Mouse (Mus musculus) lung, postnatal 14 days (tissue): Measurements from ENCODE around the gene Tex14.
A peak's percentile ranks its signal among the peaks of the same experiment; 100 is the strongest.
"Not testable (repeated sequence)": the region's sequence is repeated elsewhere in the genome, so short reads cannot be mapped to it uniquely, and the experiment has no call there.

Source experiments
- DNase-seq: peaks from one replicate; pipeline ENCODE4 v3.0.0; 2021

The Tex14 gene

DNA sequence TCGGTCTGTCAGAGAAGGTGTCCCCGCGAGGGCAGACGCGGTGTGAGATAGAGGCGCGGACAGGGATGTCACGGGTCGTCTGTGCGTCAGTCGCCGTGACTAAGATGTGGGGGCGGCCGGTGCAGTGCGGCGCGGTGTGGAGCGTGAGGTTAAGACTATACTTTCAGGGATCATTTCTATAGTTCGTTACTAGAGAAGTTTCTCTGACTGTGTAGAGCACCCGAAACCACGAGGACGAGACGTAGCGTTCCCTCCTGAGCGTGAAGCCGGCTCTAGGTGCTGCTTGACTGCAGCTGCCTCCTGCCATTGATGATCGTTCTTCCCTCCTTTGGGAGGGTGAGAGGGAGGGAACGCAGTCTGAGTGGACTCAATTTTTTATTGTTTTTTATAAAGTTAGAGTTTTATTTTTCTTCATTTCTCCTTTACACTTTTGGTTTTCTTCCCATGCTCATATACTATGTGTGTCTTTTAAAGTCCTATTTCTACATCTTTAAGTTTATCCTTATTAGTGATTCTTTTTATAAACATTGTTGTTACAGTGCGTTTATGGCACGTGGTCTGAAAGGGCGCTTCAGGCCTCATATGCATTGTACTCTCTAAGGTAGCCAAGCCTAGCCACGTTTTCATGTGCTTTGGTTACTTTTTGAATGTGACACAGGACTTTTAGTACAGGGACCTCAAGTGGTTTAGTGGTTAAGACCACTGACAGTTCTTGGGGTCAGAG, 43.8 kb downstream of the Tex14 start:
- DNase-seq, result peak; percentile 24

DNA sequence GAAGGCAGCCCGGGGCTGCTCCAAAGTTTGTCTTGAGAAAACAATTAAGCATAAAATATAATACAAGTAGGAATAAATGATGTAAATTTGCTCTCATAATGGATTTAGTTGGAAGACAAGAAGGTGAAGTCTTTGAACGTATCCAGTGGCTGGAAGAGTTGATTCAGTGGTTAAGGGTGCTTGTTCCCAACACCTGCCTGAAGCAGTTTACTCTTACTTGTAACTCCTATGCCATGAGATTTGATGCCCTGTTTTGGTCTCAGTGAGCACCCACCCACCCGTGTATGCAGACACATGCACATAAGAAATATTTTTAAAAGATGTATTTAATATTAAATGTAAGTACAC, 44.3 kb downstream of the Tex14 start:
- DNase-seq, result no peak

GRCm38 (mm10) chr11:87449847-87450246, 45.0 kb downstream of the Tex14 start:
- not testable (repeated sequence) for DNase-seq

GRCm38 (mm10) chr11:87452779-87453178, 47.9 kb downstream of the Tex14 start:
- not testable (repeated sequence) for DNase-seq

- no peak for DNase-seq
These were observed 48.6 kb downstream of the Tex14 start for GRCm38 (mm10) chr11:87453216-87454034.

- DNase-seq, result no peak
These were observed 49.3 kb downstream of the Tex14 start for GRCm38 (mm10) chr11:87454035-87454690.

DNA sequence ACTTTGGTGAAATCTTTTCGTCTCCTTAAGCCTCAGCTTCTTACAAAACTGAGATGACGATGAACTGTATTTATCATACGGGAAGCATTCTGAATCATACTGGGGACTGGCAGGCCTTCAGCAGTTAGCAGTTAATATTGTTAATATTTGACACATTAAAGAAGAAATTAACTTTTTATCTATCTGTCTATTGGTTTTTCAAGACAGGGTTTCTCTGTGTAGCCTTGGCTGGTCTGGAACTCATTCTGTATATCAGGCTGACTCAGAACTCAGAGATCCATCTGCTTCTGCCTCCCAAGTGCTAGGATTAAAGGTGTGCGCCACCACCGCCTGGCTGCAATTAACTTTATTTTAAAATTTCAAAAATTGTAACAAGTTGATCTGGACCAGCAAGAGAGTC, 50.7 kb downstream of the Tex14 start:
- DNase-seq, result no peak

- no peak for DNase-seq
These were observed 51.1 kb downstream of the Tex14 start for GRCm38 (mm10) chr11:87455984-87456383.

DNA sequence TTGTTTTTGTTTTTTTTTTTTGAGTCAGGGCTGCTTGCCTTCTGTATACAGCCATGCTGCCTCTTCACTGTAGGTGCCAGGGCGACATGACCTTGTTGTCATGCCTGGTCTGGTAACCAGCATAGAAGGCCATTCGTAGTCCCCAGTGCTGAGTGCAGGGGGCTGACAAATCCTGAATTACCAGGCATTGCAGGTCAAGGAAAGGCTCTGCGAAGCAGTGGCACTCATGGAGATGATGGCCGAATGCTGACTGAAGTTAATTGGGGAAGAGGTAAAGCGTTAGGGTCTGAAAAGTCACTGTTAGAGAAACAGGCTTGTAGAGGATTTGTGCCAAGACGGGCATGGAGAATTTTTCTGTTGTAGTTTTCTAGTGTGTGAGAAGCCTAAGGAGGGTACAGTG, 55.7 kb downstream of the Tex14 start:
- no peak for DNase-seq

DNA sequence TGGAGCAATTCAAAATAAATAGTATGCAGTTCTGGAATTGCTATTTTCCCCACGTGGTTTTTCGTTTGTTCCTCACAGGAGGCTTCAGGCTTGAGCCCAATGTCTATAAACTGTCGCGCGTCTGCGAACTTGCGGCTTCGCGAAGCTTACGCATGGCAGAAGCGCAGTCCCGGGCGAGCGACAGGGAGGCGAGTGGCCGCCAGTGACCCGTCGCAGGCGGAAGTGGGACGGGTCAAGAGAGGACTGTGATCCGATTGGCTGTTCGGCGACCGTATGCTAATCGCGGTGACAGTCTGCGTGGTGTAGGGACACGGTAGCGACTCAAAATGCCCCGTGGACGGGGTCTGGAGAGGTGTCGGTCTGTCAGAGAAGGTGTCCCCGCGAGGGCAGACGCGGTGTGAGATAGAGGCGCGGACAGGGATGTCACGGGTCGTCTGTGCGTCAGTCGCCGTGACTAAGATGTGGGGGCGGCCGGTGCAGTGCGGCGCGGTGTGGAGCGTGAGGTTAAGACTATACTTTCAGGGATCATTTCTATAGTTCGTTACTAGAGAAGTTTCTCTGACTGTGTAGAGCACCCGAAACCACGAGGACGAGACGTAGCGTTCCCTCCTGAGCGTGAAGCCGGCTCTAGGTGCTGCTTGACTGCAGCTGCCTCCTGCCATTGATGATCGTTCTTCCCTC, 57.1 kb downstream of the Tex14 start:
- peak; percentile 80 for DNase-seq

- DNase-seq, result no peak
These were observed 57.8 kb downstream of the Tex14 start for GRCm38 (mm10) chr11:87462461-87463242.

DNA sequence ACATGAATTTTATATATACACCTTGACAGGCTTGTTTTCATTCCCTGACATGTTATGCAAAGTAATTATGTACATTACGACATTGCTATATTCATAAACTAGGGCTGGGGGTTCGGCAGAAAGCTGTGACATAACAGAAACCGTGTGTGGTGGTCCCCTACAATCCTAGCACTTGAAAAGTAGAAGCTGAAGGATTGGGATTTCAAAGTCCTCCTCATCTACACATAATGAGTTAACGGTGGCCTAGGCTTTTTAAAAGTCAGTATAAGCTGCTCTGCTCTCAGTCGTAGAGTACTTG, 58.3 kb downstream of the Tex14 start:
- no peak for DNase-seq

- DNase-seq, result not testable (repeated sequence)
These were observed 59.0 kb downstream of the Tex14 start for GRCm38 (mm10) chr11:87463792-87464430.

- DNase-seq, result no peak
These were observed 61.2 kb downstream of the Tex14 start for GRCm38 (mm10) chr11:87465990-87466593.

DNA sequence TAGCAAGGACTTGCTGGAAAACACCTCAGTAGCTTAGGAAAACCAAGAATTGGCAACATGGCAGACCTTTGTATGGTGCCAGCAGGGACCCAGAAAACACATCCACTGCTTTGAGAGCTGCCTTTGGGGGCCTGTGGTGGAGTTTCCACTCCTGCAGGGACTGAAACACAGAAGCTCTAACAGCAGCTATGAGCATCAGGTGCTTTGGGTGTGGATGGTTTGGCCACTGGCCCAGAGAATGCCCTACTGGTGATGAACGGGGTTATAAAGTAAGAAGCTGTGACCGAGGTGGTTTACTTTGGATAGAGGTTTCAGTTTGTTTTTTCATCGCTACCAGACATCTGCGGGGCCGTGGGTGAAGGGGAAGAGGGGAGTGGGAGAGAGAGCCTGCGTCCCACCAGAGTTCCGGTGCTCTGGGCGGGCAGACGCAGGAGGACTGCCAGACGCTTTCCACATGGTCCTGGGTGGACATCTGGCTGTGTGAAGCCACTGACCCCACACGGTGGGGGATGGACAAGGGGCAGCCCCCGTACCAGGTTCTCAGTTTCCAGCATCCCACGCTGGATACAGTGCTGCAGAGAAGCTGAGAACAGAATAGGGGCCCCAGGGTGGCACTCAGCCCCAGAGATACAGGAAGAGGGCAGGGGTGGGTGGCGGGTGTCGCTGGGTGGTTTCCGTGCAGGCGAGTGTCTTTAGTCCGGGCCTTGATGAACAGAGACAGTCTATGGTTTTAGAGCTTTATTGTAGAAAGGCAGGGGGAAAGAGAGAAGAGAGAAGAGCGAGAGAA, 62.8 kb downstream of the Tex14 start:
- DNase-seq, result no peak

DNA sequence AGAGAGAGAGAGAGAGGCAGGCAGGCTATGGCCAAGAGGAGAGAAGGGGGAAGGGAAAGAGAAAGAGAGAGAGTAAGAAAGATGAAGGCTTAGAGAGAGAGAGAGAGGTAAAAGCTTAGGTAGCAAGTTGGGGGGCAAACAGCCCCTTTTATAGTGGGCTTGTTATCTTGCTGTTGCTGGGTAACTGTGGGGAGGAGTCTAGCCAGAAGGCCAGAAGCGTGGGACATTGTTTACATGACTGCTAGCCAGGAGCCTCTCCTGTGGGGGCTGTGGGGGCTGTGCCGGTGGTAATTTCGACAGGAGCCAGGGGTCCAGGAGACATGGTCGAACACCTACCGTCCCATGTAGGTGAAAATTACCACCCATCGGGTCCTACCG, 63.4 kb downstream of the Tex14 start:
- no peak for DNase-seq

GRCm38 (mm10) chr11:87468706-87469315, 63.9 kb downstream of the Tex14 start:
- DNase-seq, result no peak

GRCm38 (mm10) chr11:87470807-87471698, 66.2 kb downstream of the Tex14 start:
- peak; percentile 73 for DNase-seq

- DNase-seq, result not testable (repeated sequence)
These were observed 66.8 kb downstream of the Tex14 start for GRCm38 (mm10) chr11:87471699-87471997.

DNA sequence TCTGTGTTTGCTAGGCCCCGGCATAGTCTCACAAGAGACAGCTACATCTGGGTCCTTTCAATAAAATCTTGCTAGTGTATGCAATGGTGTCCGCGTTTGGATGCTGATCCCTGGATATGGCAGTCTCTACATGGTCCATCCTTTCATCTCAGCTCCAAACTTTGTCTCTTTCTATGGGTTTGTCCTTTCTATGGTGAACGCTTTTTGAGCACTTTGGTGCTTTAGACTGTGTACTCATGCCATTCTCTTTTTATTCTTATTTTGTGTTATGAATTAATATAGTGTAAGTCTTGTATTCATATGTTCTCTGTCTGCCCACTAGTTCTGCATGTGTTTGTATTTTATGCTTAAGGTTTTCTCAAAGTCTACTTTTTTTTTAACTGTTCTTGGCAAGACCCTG, 67.2 kb downstream of the Tex14 start:
- DNase-seq, result not testable (repeated sequence)
